Mouse (Mus musculus): ENCODE results near the gene Slc45a1.

Slc45a1 gene

DNA sequence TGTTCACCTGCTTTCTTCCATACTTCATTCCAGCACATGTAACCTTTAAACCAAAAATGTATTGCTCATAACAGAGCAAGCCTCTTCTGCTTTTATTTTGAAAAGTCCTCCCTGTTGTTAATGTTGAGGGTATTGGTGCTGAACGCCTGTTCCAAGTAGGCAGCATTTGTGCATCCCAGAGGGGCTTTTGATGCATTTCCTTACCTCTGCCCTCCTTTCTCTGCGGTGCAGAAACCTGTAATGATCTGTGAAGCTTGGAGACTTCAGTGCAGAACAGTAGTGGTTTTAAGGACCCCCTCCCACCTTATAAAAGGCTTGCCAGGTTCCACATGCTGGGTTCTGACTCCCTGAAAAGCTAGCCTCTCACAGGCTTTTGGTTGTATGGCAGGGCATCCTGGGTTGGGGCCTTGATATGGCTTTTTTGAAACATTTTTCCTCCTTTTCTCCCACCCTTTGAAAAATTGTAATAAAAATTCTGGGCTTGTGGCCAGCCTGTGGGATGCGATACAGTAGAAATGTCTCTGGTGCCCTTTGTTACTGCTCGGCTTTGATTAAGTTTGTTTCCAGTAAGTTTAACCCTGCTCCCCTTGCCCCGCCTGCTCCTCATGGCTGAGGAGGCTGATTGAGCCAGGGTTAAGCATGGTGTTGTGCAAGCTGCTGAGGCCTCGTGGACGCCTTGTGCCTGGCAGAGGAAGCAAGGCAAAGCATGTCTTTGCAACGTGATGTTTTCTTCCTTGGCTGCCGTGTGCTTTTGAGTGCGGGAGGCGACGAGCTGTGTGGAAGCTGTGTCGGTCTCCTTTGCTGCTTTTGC lies 68.8 kb downstream of the Slc45a1 start:
- in situ Hi-C loops (cut with MboI; ENCODE audit: low sequenced_read_pairs), result no loop called here

DNA sequence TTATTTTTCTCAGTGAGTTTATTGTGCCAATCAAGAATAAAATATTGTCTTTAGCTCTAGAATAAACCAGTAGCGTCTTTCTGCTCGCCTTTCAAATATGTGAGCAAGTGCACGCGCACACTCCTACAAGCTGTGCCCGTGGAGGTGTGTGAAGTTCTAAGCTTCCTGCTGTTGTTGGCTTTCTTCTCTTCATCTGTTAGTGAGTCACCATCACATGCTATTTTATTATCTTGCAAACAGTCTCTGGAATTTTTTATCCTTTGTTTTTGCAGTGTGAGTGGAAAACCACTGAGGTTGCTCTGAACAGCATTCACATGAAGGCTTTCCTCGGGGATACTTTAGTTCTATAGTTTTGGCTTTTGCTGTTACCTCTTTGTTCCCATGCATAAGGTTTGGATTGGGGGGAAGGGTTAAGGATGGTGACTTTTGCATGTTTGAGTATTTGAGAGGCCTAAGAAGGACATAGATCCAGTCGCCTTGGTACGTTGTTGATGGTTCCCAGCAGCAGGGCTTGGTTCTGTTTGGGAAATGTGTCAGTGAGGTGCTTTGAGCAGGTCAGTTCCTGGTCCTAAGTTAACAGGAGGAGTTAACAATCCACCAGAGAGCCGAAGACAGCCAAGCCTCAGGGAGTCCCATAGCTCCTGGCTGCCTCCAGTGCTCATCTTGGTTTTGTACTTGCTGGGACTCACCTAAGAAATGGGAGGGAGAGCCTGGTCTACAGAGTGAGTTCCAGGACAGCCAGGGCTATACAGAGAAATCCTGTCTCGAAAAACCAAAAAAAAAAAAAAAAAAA lies 69.8 kb downstream of the Slc45a1 start:
- in situ Hi-C loops (cut with MboI; ENCODE audit: low sequenced_read_pairs), result no loop called here

Measured in CH12F3 (cell line).